In the genomic region with DNA sequence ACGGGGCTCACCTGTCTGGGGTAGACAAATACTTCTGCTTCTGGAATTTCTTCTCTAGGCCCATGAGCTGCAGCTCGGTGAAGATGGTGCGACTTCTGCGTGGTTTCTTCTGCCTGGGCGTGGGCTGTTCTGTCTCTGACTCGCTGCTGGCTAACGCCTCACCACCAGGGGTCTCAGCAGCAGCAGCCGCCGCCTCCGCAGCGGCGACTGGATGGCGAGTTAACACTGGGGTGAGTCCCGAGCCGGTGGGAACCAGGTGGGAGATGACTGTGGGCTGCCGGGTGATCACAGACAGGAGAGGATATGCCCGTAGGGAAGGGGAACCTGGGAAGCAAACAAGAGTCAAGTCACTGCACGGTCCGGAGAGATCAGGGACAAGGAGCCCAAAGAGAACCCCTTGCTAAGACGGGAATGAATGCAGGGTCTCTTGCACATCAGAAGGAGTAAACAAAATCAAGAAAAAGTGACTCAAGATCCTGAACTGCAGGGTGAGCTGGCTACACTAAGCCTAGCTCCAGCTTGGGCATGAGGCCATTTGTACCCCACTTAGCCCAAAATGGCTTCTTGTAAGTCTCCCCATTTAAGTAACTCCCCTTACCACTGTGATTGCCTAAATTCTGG, we compare ENCODE assay signal across 9 mouse cellular contexts. TPM values are rescaled to one million over a fixed set of nuclear protein-coding genes. Genes with fewer than 3 reads are reported as not detected.
A peak's percentile ranks its signal among the peaks of the same experiment; 100 is the strongest.
DNase-seq lines count a peak whose midpoint lies in the region; ATAC-seq and TF ChIP-seq lines count a peak whose summit lies in the region.
"Had no signal": no experiment of that assay in that cellular context is flagged by ENCODE, and none has a peak within 500 bp of the region (broad histone marks: within the 10 kb centered on the region; RNA-seq: fewer than 3 reads in every experiment).

No protein-coding gene starts in this region.

- TF ChIP-seq CTCF in midbrain, postnatal 0 days (IDR thresholded peaks at IDR 0.05), result peak; percentile 77

- WGBS in kidney, embryonic 14.5 days, result 7% methylated on average over 20 of the region's 20 CpGs
- WGBS in forebrain, embryonic 16.5 days, result 5% methylated on average over 20 of the region's 20 CpGs
- 7% methylated on average over 20 of the region's 20 CpGs for WGBS in midbrain, postnatal 0 days

- 0 out of 2 replicates have a peak, but pooled peaks have one; percentile 48 for ATAC-seq in kidney, embryonic 14.5 days (ENCODE audit: low FRiP score, low TSS enrichment)
- ATAC-seq in forebrain, embryonic 16.5 days, result peak; percentile 72; the same call in 1 of the 2 replicates
- 0 out of 2 replicates have a peak, but pooled peaks have one; percentile 52 for ATAC-seq in midbrain, postnatal 0 days (ENCODE audit: low FRiP score)
- no peak for ATAC-seq in monocyte, adult 5-6 weeks (replicated peaks; ENCODE audit: insufficient number of reproducible peaks, low FRiP score, low TSS enrichment, poor library complexity, severe bottlenecking)
- ATAC-seq: Patski had no signal

- no peak for DNase-seq in kidney, postnatal 25 days
- DNase-seq in WW6 (ENCODE audit: low read depth, low spot score), result peak; percentile 49
- peak; percentile 58 to 70 for DNase-seq in kidney, postnatal 4 days
- peak; percentile 47 for DNase-seq in midbrain, postnatal 0 days (ENCODE audit: low spot score)
- DNase-seq in urinary bladder, postnatal 4 days (ENCODE audit: low spot score in 2 of 2), result no peak

- H3K4me1 ChIP-seq in kidney, embryonic 14.5 days (ENCODE audit: control insufficient read depth, insufficient read depth, low read length), result peaks cover 4% of the 10 kb centered on the region; the same call in 1 of the 2 replicates
- H3K4me1 ChIP-seq in forebrain, embryonic 16.5 days (replicated peaks; ENCODE audit: control insufficient read depth, insufficient read depth, low read length), result peaks cover 8% of the 10 kb centered on the region; the same call in 1 of the 2 replicates
- peaks cover 12% of the 10 kb centered on the region for H3K4me1 ChIP-seq in midbrain, postnatal 0 days (ENCODE audit: insufficient read depth, low read length)

- H3K27ac ChIP-seq in kidney, embryonic 14.5 days (ENCODE audit: low read depth, low read length), result no peak overlapping the region
- H3K27ac ChIP-seq in forebrain, embryonic 16.5 days (ENCODE audit: low read length), result no peak overlapping the region
- H3K27ac ChIP-seq in midbrain, postnatal 0 days (ENCODE audit: low read depth, low read length), result no peak overlapping the region

- peak overlapping the region; percentile 38 for H3K4me2 ChIP-seq in kidney, embryonic 14.5 days (replicated peaks; ENCODE audit: low read depth, low read length)
- H3K4me2 ChIP-seq in forebrain, embryonic 16.5 days (ENCODE audit: low read length), result peak overlapping the region; percentile 39
- H3K4me2 ChIP-seq in midbrain, postnatal 0 days (ENCODE audit: low read depth, low read length, poor library complexity, severe bottlenecking), result peak overlapping the region; percentile 52

- no peak overlapping the region for H3K9ac ChIP-seq in kidney, embryonic 14.5 days (ENCODE audit: low read depth, low read length)
- H3K9ac ChIP-seq in forebrain, embryonic 16.5 days (replicated peaks; ENCODE audit: low read depth, low read length), result peak overlapping the region; percentile 12; the same call in 1 of the 2 replicates
- peak overlapping the region; percentile 19; the same call in 1 of the 2 replicates for H3K9ac ChIP-seq in midbrain, postnatal 0 days (replicated peaks; ENCODE audit: low read length, poor library complexity, severe bottlenecking)

- H3K36me3 ChIP-seq in kidney, embryonic 14.5 days (ENCODE audit: control insufficient read depth, insufficient read depth, low read length), result no peaks in the 10 kb centered on the region
- no peaks in the 10 kb centered on the region for H3K36me3 ChIP-seq in forebrain, embryonic 16.5 days (ENCODE audit: control insufficient read depth, insufficient read depth)
- H3K36me3 ChIP-seq in midbrain, postnatal 0 days (ENCODE audit: insufficient read depth, low read length), result no peaks in the 10 kb centered on the region

- H3K27me3 ChIP-seq in kidney, embryonic 14.5 days (ENCODE audit: control insufficient read depth, insufficient read depth, low read length), result no peaks in the 10 kb centered on the region
- H3K27me3 ChIP-seq in forebrain, embryonic 16.5 days (replicated peaks; ENCODE audit: control insufficient read depth, insufficient read depth, low read length), result no peaks in the 10 kb centered on the region
- no peaks in the 10 kb centered on the region for H3K27me3 ChIP-seq in midbrain, postnatal 0 days (ENCODE audit: insufficient read depth, low read length)
- H3K27me3 ChIP-seq: Patski had no signal

- H3K9me3 ChIP-seq in kidney, embryonic 14.5 days (ENCODE audit: control insufficient read depth, low read length), result no peaks in the 10 kb centered on the region
- no peaks in the 10 kb centered on the region for H3K9me3 ChIP-seq in forebrain, embryonic 16.5 days (ENCODE audit: control insufficient read depth, low read length)
- H3K9me3 ChIP-seq in midbrain, postnatal 0 days (ENCODE audit: low read length), result no peaks in the 10 kb centered on the region

- peak overlapping the region; percentile 11; the same call in 1 of the 2 replicates for H3K4me3 ChIP-seq in kidney, embryonic 14.5 days (ENCODE audit: low read length)
- peak overlapping the region; percentile 21 for H3K4me3 ChIP-seq in forebrain, embryonic 16.5 days (replicated peaks; ENCODE audit: low read length)
- H3K4me3 ChIP-seq in midbrain, postnatal 0 days (ENCODE audit: low read depth, low read length), result peak overlapping the region; percentile 26

RNA-seq across cellular contexts. Expression of gene Barx2, which starts 54.4 kb away (rescaled TPM):
- polyA plus RNA-seq in kidney, embryonic 14.5 days (2014; fragmentation: Nextera tagmentation; extraction: Ambion mirVana), result not detected in 2 replicates
- not detected in 2 replicates for polyA plus RNA-seq in forebrain, embryonic 16.5 days (2015; fragmentation: Nextera tagmentation; extraction: Ambion mirVana)
- total RNA-seq in midbrain, postnatal 0 days (2014; rRNA removed), result 1.9 and 2.9 TPM in 2 replicates
- polyA plus RNA-seq in midbrain, postnatal 0 days (2015; fragmentation: Nextera tagmentation; extraction: Ambion mirVana), result 0.27 and 0.79 TPM in 2 replicates
- not detected in 3 replicates for total RNA-seq in monocyte, adult 5-6 weeks (2017)

Comparison
In these comparisons a context has a peak if more than half of its experiments do, and no peak if none do; other contexts are left out.
1. DNase-seq: peak in WW6 (single experiment), kidney, postnatal 4 days (2 of 2) and midbrain, postnatal 0 days (single experiment); none in kidney, postnatal 25 days (0 of 2) and urinary bladder, postnatal 4 days (0 of 2).
2. Peak in every context shown above with its lines, with median percentiles within 50 percentile points of each other: H3K4me2 ChIP-seq and H3K4me3 ChIP-seq.